Mouse (Mus musculus) testis, adult 2 months (tissue): ENCODE data around the gene Olfr655.

Source experiments
- CTCF ChIP-seq: fragments of 200-500 bp; IDR thresholded peaks from 2 replicates; pipeline ENCODE4 v1.5.1; 2012; ENCODE audit warnings: low read depth, mild to moderate bottlenecking, inconsistent platforms, low read length, moderate library complexity; ENCODE audit not compliant: control insufficient read depth, insufficient read depth, insufficient replicate concordance
- POLR2A ChIP-seq: fragments of 200-500 bp; IDR thresholded peaks from 2 replicates; pipeline ENCODE4 v1.6.1; 2012; ENCODE audit warnings: low read depth, mild to moderate bottlenecking, inconsistent platforms, low read length, moderate library complexity; ENCODE audit not compliant: control insufficient read depth

DNA sequence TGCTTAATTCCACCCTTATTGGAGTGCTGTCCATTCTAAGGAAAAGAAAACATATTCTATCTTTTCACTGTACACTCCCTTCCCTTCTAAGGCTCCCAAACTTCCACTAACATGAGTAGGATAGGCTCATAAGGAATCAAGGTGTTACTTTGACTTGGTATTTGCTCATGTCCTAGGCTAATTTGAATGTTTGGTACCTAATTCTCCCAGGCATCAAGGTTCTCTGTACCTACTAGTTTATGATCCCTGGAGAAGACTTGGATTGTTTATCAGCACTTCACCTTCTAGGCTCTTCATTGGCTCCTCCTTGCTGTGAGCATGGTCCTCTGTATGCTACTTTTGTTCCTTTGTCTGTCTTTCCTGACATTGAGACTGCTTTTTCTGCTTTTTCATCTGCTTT, 41.0 kb downstream of the Olfr655 start, which contains the start of gene Olfr652:
- TF ChIP-seq POLR2A = no peak
- TF ChIP-seq CTCF = no peak
